Mouse (Mus musculus) CD8-positive naive resting alpha-beta T cell, adult 2 months (primary cell): ENCODE measurements around the gene Wdr20.
"Not testable (repeated sequence)": the region's sequence is repeated elsewhere in the genome, so short reads cannot be mapped to it uniquely, and the experiment has no call there.

Experiments used
- DNase-seq, 2 experiments: peaks; one replicate each; pipeline ENCODE4 v3.0.0; 2022; ENCODE audit warnings: low read depth in 2 of 2, low spot score in 2 of 2

Wdr20 gene

GRCm38 (mm10) chr12:110737170-110738157 is at the start of gene Wdr20:
TSS of gene Wdr20 (plus strand) at chr12:110737944.
- DNase-seq = peak; percentile 99

- not testable (repeated sequence) for DNase-seq
Measured at GRCm38 (mm10) chr12:110688921-110689320, 48.8 kb upstream of the Wdr20 start.

- DNase-seq = no peak
Measured at GRCm38 (mm10) chr12:110689919-110690643, 47.7 kb upstream of the Wdr20 start.

- DNase-seq = not testable (repeated sequence)
Measured at GRCm38 (mm10) chr12:110693378-110693777, 44.4 kb upstream of the Wdr20 start.

DNA sequence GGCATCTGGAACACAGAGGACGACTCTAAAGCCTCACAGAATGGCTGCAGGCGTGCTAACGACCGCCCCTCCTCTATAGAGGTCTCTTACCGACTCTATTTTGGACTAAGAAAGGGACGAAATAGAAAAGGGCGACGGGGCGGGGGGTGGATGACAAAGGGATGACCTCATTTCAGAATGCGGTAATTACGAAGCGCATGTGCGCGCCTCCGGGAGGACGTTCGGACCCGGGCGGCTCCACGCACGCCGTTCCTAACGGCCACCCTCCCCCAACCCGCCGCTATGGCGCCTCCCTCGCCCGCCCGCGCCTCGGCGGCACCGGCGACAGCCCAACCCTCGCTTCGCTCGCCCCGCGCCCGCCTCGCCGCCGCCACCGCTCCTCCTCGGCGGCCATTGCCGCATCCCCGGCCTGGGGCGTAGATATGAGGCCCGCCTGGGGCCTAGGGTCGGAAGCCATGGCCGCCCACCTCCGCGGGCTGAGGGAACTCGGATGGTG is 42.0 kb upstream of the Wdr20 start:
- DNase-seq = peak in 1 of 2 experiments; percentile 28

DNA sequence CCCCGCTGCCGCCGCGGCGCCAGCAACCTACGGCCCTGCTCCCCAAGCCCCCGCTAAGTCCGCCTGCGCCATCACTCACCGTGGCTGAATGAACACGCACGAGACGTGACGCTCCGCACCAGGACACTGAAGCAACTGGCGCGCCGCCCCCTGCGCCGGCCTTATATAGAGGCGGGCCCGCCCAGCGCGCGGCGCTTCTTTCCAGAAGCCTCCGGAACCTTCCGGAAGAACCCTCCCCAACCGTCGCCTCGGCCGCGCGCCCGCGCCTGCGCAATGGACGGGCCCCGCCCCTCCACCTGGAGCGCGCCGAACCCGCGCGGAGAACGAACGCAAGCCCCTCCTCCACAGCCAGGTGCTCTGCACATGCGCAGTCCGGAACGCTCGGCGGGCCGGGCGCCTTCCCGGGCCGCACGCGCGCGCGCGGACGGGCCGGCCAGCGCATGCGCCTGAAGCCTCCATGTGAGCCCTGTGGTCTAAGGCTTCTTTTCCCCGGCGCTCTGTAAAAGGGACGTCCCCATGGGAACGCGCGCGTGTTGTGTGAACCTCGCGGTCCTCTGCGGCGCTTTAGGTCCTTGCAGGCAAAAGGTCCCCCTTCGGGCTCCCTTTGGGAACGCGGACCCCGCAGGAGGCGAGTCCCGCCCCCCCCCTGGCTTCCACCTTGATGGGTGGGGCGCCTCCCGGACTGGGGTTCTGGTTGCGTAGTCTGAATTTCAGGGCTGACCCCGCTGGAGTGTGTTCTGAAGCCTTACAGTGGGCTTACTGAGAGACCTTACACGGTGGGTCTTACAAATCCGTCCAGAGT is 41.4 kb upstream of the Wdr20 start:
- DNase-seq = peak; percentile 99 to 100

GRCm38 (mm10) chr12:110696975-110697400 is 40.8 kb upstream of the Wdr20 start:
- DNase-seq = no peak

- no peak for DNase-seq
Measured at GRCm38 (mm10) chr12:110697457-110697856, 40.3 kb upstream of the Wdr20 start.

- no peak for DNase-seq
Measured at GRCm38 (mm10) chr12:110698080-110698479, 39.7 kb upstream of the Wdr20 start.

DNA sequence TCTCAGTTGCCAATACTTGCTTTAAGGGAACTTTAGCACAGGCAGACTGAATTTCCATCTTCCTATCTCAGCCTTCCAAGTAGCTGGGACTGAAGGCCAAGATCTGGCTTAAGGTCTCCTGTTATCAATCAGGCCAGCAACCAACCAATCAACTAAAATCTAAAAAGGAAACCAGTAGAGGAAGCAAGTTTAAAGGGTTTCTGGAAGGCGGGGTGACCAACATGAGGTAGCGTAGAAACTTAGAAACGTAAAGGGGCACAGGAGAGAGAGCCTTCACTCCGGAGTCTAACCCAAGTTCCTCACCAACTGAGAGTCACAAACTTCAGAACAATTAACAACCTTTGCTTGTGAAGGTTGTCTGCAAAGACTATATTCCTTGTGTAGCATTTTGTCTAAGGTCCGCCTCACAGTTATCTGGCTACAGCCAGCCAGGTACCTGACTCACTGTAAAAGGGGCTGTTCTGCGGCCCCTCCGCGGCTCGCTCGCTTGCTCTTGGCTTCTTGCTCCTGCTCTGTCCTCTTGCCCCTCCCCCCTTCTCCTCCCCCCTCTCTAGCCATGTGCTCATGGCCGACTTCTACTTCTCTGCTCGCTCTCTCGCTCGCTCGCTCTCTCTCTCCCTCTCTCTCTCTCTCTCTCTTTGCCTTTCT is 39.1 kb upstream of the Wdr20 start:
- no peak for DNase-seq

DNA sequence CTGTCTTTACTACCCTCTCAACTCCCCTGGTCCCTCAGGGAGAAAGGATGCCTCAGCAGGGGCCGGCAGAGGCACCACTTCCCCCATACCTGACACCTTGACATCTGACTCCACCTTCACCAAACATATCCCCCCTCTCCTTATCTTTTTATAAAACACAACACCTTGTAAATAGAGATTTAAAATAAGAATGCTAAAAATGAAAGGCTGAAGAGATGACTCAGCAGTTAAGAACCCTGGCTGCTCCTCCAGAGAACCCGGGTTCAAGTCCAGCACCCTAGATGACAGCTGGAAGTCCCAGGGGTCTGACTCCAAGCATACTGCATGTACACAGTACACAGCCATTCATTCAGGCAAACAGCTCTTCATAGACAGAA is 38.6 kb upstream of the Wdr20 start:
- DNase-seq = no peak

- no peak for DNase-seq
Measured at GRCm38 (mm10) chr12:110700730-110701129, 37.0 kb upstream of the Wdr20 start.

DNA sequence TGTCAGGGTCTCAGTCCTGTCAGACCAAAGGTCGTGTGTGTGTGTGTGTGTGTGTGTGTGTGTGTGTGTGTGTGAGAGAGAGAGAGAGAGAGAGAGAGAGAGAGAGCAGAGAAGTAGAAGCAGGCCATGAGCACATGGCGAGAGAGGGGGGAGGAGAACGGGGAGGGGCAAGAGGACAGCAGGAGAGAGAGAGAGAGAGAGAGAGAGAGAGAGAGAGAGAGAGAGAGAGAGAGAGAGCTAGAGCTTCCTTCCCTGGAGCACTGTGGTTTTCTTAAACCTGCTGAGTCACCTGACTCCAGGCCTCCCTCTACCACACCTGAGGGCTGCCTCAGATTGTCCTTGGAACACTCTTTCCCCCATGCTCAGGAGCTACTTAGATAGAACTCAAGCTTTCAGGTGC is 36.4 kb upstream of the Wdr20 start:
- DNase-seq = not testable (repeated sequence)

- DNase-seq = no peak
Measured at GRCm38 (mm10) chr12:110702556-110702955, 35.2 kb upstream of the Wdr20 start, which contains the start of gene Hsp90aa1. TSS of gene Hsp90aa1 (minus strand) at chr12:110702728.

GRCm38 (mm10) chr12:110703008-110703471 is 34.7 kb upstream of the Wdr20 start:
- peak; percentile 73 to 76 for DNase-seq

- DNase-seq = no peak
Measured at GRCm38 (mm10) chr12:110703682-110704081, 34.1 kb upstream of the Wdr20 start.

DNA sequence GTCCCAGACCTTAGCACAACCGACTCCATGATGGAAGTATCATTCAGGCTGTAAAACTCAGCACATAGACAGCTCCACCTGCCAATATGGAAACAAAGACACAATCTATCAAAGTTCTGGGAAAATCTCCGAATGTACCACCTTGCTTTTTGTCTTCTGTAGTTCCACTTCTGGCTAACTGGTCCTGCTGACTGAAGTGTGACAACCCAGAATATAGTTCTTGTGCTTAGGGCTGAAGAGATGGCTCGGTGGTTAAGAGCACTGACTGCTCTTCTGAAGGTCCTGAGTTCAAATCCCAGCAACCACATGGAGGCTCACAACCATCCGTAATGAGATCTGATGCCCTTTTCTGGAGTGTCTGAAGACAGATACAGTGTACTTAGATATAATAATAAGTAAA is 32.3 kb upstream of the Wdr20 start:
- DNase-seq = not testable (repeated sequence)

GRCm38 (mm10) chr12:110706337-110707231 is 31.2 kb upstream of the Wdr20 start:
- no peak for DNase-seq

GRCm38 (mm10) chr12:110707451-110707850 is 30.3 kb upstream of the Wdr20 start:
- no peak for DNase-seq
